Mouse (Mus musculus) thymus, postnatal 36 days (tissue): ENCODE results near the gene Gm20715.
"Not testable (repeated sequence)": the region's sequence is repeated elsewhere in the genome, so short reads cannot be mapped to it uniquely, and the experiment has no call there.

Source experiments
- DNase-seq, 2 experiments: peaks; one replicate each; pipeline ENCODE4 v3.0.0; 2022; ENCODE audit warnings: mixed read lengths in 2 of 2

The Gm20715 gene

DNA sequence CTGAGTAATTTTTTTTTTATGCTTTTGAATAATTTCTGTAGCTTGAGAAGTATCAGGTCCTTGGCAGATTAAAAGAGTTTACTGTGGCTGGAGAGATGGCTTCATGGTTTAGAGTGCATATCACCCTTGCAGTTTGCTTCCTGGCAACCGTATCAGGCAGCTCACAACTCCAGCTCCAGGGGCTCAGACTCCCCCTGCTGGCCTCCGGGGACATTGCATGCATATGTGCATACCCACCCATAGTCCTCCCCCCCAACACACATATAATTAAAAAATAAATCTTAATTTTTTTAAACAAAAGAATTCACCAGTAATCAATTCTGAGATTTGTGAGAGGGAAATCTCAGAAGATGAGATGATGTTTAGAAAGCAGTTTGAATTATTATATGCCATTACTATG is 20.3 kb downstream of the Gm20715 start:
- peak; percentile 26 to 35 for DNase-seq

DNA sequence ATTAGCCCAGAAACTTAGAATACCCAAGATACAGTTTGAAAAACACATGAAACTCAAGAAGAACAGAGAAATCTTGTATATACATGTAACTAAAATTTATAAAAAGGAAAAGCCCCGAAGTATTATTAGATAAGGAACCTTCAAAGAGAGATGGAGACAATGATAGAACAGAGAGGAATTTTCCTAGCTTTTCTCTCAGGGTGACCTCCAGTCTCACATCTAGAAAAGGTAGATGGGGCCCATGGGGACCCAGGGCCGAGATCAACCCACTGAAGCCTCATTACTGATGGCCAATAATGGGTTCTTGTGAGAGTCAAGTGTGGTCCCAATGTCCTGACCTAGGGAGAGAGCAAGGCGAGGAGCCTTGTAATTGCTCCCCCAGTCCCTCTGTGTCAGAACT is 28.3 kb downstream of the Gm20715 start, which contains the start of gene Olfr1344:
Gene Olfr1344, plus strand, starts transcription at position 301 of the 400 bp plus-strand sequence.
- DNase-seq, result no peak

DNA sequence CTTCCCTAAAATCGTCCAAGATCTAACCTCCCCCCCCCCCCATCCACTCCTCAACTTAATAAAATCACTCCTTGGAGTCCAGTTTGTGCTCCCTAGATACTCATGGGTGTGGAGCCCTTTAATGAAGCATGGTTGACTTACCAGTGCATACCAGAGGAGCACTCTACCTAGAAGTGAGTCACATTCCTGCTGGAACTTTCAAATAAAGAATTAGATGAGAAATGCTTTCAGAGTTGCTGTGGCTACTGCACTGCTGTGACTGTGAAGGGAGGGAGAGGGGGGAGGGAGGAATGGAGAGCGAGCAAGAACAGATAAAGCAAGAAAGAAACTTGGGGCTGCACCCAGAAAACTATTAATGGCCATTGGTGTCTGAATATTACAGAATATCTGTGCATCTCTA is 31.1 kb downstream of the Gm20715 start:
- no peak for DNase-seq

DNA sequence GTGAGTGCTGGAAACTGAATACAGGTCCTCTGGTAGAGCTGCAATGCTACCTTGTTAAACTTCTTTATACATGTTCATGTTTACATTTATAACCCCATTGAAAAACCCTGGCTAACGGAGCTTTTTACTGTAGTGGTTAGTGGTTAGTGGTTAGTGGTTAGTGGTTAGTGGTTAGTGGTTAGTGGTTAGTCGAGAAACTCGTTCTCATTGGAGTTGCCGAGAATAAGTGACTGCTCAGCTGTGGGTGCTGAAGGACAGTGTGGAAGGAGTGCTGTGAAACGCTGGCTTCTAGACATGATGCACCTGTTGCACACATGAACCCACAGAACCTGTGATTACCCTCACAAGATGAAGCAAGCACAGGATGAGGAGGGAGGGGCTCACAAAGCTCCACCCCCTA is 37.7 kb downstream of the Gm20715 start:
- no peak for DNase-seq

DNA sequence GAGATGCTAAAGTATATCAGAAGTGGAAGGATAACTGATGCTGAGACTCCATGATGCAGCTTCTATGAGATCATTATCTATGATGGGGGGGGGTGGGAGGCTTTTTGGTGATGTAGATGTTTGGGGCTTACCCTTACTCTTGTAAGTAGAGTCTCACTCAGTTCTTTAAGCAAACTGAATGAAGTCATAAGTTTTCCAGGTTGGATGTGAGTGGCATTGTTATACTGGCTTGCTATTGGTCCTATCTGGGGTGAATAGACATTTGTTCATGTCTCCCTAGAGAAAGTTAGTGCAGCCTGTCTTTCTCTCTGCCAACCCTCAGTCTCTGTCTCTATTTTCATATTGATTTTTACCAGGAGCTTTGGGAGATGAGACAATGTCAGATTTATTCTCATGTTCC is 45.8 kb downstream of the Gm20715 start, which contains the start of gene Olfr1336:
Gene Olfr1336, plus strand, starts transcription at position 301 of the 400 bp plus-strand sequence.
- no peak for DNase-seq

DNA sequence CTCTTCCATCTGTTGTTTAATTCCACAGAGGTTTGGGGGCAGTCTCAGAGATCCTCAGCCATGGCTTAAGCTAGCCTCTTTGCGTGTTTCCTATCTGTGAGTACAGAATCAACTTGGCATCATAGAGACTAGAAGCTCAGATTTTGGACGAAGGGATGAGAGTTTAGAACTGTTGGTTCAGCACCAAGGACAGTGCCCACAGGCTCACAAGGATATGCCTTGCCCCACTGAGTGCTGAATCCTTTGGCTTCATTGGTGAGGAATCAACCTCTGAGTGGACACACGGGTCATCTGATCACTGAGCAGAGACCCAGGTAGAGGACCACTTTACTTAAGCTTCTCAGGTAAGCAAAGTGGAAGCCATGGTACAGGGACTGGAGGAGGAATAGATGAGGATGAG is 46.3 kb downstream of the Gm20715 start:
- no peak for DNase-seq

DNA sequence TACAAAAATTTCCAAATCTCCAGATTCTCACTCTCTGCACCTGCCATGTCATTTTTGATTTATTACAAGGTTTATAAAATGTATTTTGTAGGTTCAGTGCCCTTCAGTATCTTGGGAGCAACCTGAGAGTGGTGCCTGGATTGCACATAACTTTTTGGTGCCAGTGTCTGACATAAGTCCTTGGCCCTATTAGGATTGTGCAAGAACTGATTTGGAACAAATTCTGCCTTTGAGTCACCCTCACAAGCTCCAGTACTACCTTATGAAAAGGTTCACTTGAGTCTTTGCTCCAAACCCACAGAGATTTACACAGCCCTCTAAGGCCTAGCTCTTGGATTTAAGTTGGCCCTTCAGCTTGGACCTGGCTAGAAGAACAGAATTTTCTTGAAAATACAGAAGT is 56.9 kb downstream of the Gm20715 start, which contains the start of gene Olfr1346:
Gene Olfr1346, plus strand, starts transcription at position 151 of the 400 bp plus-strand sequence.
- DNase-seq, result no peak

DNA sequence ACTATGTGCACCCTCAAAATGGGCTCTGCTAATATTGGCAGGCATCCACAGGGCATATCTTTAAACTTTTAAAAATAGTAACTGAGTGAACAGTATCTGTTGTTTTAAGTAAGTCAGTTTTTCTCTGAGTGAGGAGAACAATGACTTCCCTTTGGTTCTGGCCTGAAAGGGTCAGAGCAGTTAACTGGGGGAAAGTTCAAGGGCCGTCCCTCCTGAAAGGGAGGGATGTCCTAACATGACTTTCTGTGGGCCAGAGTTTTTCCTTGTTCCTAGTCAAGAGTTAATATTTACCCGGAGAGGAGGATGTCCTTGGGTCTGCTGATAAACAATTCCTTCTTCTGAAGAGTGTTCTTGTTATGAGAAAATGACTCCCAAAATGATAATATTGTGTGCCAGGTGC is 67.6 kb downstream of the Gm20715 start:
- DNase-seq, result not testable (repeated sequence)

DNA sequence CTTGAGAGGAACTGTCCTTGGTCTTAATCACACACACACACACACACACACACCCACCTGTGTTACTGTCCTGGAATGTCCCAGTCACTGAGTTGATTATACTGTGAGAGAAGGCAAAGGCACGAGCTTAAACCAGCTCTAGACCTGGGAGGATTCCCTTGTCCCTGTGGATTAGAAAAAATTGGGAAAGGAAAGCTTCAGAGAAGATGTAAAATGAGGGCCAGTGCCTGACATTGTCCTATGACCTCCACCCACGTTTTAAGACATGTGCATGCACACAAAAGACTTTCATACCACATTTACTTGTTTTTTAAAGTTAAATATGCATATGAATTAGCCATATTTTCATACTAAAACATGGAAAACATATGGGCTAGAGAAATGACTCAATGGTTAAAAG is 76.8 kb downstream of the Gm20715 start, which contains the start of gene Olfr5:
Gene Olfr5, minus strand, starts transcription at position 101 of the 400 bp plus-strand sequence.
- DNase-seq, result no peak
